Mouse (Mus musculus): ENCODE data around the gene H2-M3. TPM values are rescaled to one million over a fixed set of nuclear protein-coding genes. Genes with fewer than 3 reads are reported as not detected.

H2-M3 gene
- total and polyA plus RNA-seq, 2 experiments from 2014 or later = 1.7 to 1.9 TPM

- H3K4me1 ChIP-seq (ENCODE audit: insufficient read depth) = no peaks in the 10 kb centered on the region
- H3K9me3 ChIP-seq (ENCODE audit: low read length) = no peaks in the 10 kb centered on the region
- no peak within 1 kb of the TSS for H3K4me3 ChIP-seq (ENCODE audit: low read depth, low read length)
- 70% methylated on average over 1 of the region's 1 CpGs for WGBS
- no peak within 1 kb of the TSS for H3K9ac ChIP-seq
- ATAC-seq = no peak
- no peaks in the 10 kb centered on the region for H3K27me3 ChIP-seq (ENCODE audit: insufficient read depth, low read length)
- H3K4me2 ChIP-seq (ENCODE audit: low read depth) = no peak within 1 kb of the TSS
- no peak for TF ChIP-seq CTCF (IDR thresholded peaks at IDR 0.05; ENCODE audit: low read depth)
- H3K36me3 ChIP-seq (ENCODE audit: insufficient read depth) = no peaks in the 10 kb centered on the region
- DNase-seq = no peak
- no peak within 1 kb of the TSS for H3K27ac ChIP-seq (ENCODE audit: low read depth, low read length)
Measured at GRCm38 (mm10) chr17:37263626-37264025, 6.4 kb upstream of the H2-M3 start, which contains the start of gene Olfr98. TSS of gene Olfr98 (minus strand) at chr17:37263749.

DNA sequence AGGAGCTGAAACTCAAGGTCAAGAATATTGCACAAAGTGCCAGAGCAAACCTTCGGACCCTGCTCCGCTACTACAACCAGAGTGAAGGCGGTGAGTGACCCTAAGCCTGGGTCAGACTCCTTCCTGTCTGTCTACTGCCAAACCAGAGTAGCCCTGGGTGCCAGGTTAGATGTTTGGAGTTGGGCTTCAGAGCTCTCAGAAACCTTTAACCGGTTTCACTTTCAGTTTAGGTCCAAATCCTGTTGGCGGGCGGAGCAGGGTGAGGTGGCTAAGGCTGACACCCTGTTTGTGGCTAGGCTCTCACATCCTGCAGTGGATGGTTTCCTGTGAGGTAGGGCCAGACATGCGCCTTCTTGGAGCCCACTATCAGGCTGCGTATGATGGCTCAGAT, 677 bp downstream of the H2-M3 start:
- Histone ChIP-seq H3K9me3 (ENCODE audit: low read length) (no peaks in the 10 kb centered on the region), H3K27ac (ENCODE audit: low read depth, low read length) (no peak overlapping the region), H3K9ac (peak overlapping the region; percentile 36; the same call in 1 of the 2 replicates), H3K4me2 (ENCODE audit: low read depth) (peak overlapping the region; percentile 93), H3K4me1 (ENCODE audit: insufficient read depth) (no peaks in the 10 kb centered on the region), H3K4me3 (ENCODE audit: low read depth, low read length) (peak overlapping the region; percentile 44), H3K36me3 (ENCODE audit: insufficient read depth) (no peaks in the 10 kb centered on the region), H3K27me3 (ENCODE audit: insufficient read depth, low read length) (no peaks in the 10 kb centered on the region)
- WGBS = 66% methylated on average over 8 of the region's 8 CpGs
- DNase-seq (no peak), ATAC-seq (no peak)
- no peak for TF ChIP-seq CTCF (IDR thresholded peaks at IDR 0.05; ENCODE audit: low read depth)

DNA sequence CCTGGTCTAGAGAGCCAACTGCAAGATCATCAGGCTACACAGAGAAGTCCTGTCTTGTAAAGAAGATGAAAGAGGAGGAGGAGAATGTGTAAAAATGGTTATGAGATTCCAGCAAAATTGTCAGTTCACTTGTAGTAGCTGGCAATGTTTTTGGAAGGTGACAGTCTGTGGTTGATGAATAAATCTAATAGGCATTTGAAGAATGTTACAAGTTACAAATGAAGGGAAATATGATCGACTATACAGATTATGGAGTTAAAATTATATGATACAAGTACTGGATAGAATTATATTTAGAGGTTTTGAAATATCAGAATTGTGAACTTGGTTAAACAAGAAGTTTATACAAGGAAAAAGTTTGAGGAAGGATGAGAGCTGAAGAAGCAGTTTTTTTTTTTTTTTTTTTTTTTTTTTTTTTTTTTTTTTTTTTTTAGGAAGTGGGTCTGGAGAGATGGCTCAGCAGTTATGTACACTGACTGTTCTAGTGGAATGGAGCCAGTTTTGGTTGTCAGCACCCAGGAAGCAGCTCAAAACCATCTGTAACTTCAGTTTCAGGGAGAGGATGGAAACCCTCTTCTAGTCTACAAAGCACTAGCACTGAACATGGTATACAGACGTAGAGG, 5.7 kb downstream of the H2-M3 start:
- ATAC-seq = no peak
- WGBS = 87% methylated on average over 2 of the region's 2 CpGs
- no peaks in the 10 kb centered on the region for H3K36me3 ChIP-seq (ENCODE audit: insufficient read depth)
- no peak for DNase-seq
- no peak overlapping the region for H3K4me3 ChIP-seq (ENCODE audit: low read depth, low read length)
- no peak overlapping the region for H3K9ac ChIP-seq
- no peaks in the 10 kb centered on the region for H3K27me3 ChIP-seq (ENCODE audit: insufficient read depth, low read length)
- no peaks in the 10 kb centered on the region for H3K4me1 ChIP-seq (ENCODE audit: insufficient read depth)
- H3K27ac ChIP-seq (ENCODE audit: low read depth, low read length) = no peak overlapping the region
- TF ChIP-seq CTCF (IDR thresholded peaks at IDR 0.05; ENCODE audit: low read depth) = no peak
- no peak overlapping the region for H3K4me2 ChIP-seq (ENCODE audit: low read depth)
- H3K9me3 ChIP-seq (ENCODE audit: low read length) = no peaks in the 10 kb centered on the region

GRCm38 (mm10) chr17:37276573-37276972, 6.6 kb downstream of the H2-M3 start:
- TF ChIP-seq CTCF (IDR thresholded peaks at IDR 0.05; ENCODE audit: low read depth) = no peak
- Histone ChIP-seq H3K4me2 (ENCODE audit: low read depth) (no peak overlapping the region), H3K9me3 (ENCODE audit: low read length) (no peaks in the 10 kb centered on the region), H3K4me1 (ENCODE audit: insufficient read depth) (no peaks in the 10 kb centered on the region), H3K4me3 (ENCODE audit: low read depth, low read length) (no peak overlapping the region), H3K27ac (ENCODE audit: low read depth, low read length) (no peak overlapping the region), H3K36me3 (ENCODE audit: insufficient read depth) (no peaks in the 10 kb centered on the region), H3K27me3 (ENCODE audit: insufficient read depth, low read length) (no peaks in the 10 kb centered on the region), H3K9ac (no peak overlapping the region)
- DNase-seq = no peak
- no peak for ATAC-seq

DNA sequence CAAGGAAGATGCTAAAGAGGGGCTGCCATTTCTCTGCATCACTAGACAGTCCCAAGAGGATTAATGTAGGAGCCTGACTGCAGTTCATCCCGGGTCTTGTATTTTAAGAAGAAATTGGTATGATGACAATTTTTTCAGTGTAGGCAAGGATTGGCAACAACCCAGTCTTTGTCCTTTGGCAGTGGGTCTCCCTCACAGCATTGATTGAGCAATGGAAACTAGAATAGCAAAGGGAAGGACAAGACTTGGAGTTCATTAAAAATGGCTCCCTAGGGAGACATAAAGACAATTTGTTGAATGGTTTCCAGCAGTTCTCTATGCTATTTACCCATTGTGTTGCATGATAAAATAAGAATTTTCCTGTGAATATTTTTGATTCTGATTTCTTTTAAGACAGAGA, 10.3 kb downstream of the H2-M3 start:
- WGBS = 59% methylated on average over 1 of the region's 1 CpGs

GRCm38 (mm10) chr17:37283360-37283759, 13.3 kb downstream of the H2-M3 start, which contains the start of gene Olfr99:
TSS of gene Olfr99 (minus strand) at chr17:37283460.
- 60% methylated on average over 1 of the region's 1 CpGs for WGBS
- ATAC-seq = no peak
- H3K4me2 ChIP-seq (ENCODE audit: low read depth) = no peak within 1 kb of the TSS
- no peak for TF ChIP-seq CTCF (IDR thresholded peaks at IDR 0.05; ENCODE audit: low read depth)
- no peak within 1 kb of the TSS for H3K27ac ChIP-seq (ENCODE audit: low read depth, low read length)
- no peaks in the 10 kb centered on the region for H3K27me3 ChIP-seq (ENCODE audit: insufficient read depth, low read length)
- no peaks in the 10 kb centered on the region for H3K4me1 ChIP-seq (ENCODE audit: insufficient read depth)
- DNase-seq = no peak
- no peak within 1 kb of the TSS for H3K9ac ChIP-seq
- no peak within 1 kb of the TSS for H3K4me3 ChIP-seq (ENCODE audit: low read depth, low read length)
- H3K9me3 ChIP-seq (ENCODE audit: low read length) = no peaks in the 10 kb centered on the region
- no peaks in the 10 kb centered on the region for H3K36me3 ChIP-seq (ENCODE audit: insufficient read depth)

More for the DNA sequence above, 10.3 kb downstream of the H2-M3 start:
- DNase-seq (no peak), ATAC-seq (no peak)
- no peaks in the 10 kb centered on the region for H3K9me3 ChIP-seq (ENCODE audit: low read length)
- no peak overlapping the region for H3K27ac ChIP-seq (ENCODE audit: low read depth, low read length)
- H3K36me3 ChIP-seq (ENCODE audit: insufficient read depth) = no peaks in the 10 kb centered on the region
- H3K9ac ChIP-seq = no peak overlapping the region
- H3K27me3 ChIP-seq (ENCODE audit: insufficient read depth, low read length) = no peaks in the 10 kb centered on the region
- no peak for TF ChIP-seq CTCF (IDR thresholded peaks at IDR 0.05; ENCODE audit: low read depth)
- no peaks in the 10 kb centered on the region for H3K4me1 ChIP-seq (ENCODE audit: insufficient read depth)
- no peak overlapping the region for H3K4me3 ChIP-seq (ENCODE audit: low read depth, low read length)
- H3K4me2 ChIP-seq (ENCODE audit: low read depth) = no peak overlapping the region

DNA sequence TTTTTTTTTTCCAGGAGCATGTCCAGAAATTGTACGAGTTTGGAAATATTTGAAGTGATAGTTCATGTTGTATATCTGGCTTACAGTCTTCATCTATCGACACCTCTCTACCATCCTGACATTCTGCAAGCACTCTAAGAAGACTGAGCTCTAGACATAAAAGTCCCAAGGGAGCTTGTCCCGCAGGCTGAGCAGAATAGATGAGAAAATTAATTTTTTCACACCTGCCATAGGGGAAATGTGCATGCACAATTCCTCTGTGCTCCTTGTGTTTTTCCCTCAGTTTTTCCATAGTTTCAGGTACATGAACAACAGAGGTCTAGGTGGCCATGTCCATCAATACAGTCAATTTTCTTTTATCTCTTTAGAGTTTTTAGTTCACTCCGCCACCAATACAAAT, 34.2 kb downstream of the H2-M3 start, which contains the start of gene Olfr101:
Gene Olfr101 (minus strand): TSS at position 101 of the 400 bp plus-strand sequence.
- no peak within 1 kb of the TSS for H3K9ac ChIP-seq
- H3K4me2 ChIP-seq (ENCODE audit: low read depth) = no peak within 1 kb of the TSS
- no peak for TF ChIP-seq CTCF (IDR thresholded peaks at IDR 0.05; ENCODE audit: low read depth)
- H3K9me3 ChIP-seq (ENCODE audit: low read length) = no peaks in the 10 kb centered on the region
- H3K36me3 ChIP-seq (ENCODE audit: insufficient read depth) = no peaks in the 10 kb centered on the region
- no peaks in the 10 kb centered on the region for H3K4me1 ChIP-seq (ENCODE audit: insufficient read depth)
- DNase-seq (no peak), ATAC-seq (no peak)
- H3K4me3 ChIP-seq (ENCODE audit: low read depth, low read length) = no peak within 1 kb of the TSS
- WGBS = 88% methylated on average over 4 of the region's 4 CpGs
- H3K27ac ChIP-seq (ENCODE audit: low read depth, low read length) = no peak within 1 kb of the TSS
- no peaks in the 10 kb centered on the region for H3K27me3 ChIP-seq (ENCODE audit: insufficient read depth, low read length)

Measured in forebrain, postnatal 0 days (tissue).